ENCODE assay signal across 17 mouse cellular contexts in the genomic region with DNA sequence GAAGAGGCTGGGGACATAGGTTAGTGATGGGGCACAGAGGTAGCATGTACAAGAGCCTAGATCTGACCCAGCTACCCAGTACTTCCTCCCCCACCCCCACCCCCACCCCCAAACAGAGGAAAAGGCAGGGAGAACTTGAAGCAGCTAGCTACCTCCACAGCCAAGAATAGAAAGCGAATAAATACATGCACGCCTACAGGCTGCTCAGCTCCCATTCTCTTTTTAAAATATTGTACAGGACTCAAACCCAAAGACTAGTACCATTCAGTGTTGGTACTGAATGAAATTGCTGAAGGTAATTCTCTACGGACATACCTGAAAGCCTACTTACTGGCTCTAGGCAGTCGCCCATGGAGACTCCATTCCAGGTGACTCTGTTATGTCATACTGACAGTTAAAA.
"Had no signal": no experiment of that assay in that cellular context is flagged by ENCODE, and none has a peak within 500 bp of the region (broad histone marks: within the 10 kb centered on the region; RNA-seq: fewer than 3 reads in every experiment).

No protein-coding gene starts in this region.

- DNase-seq: left cerebral cortex, postnatal 4 days; liver; liver, embryonic 13.5 days; liver, postnatal 0 days; lung, adult 18-20 months; lung, adult 2 months; lung, embryonic 14.5 days; lung, postnatal 10 days; lung, postnatal 14 days; lung, postnatal 36 days; lung, postnatal 4 days; midbrain, embryonic 14.5 days had no signal

- ATAC-seq: liver, embryonic 12.5 days; liver, postnatal 0 days; lung, postnatal 0 days; midbrain, embryonic 13.5 days; midbrain, embryonic 15.5 days; midbrain, embryonic 16.5 days had no signal
